Mouse (Mus musculus) liver, embryonic 14.5 days (tissue): Measurements from ENCODE around the gene Agpat4.

ENCODE experiments used
- CTCF ChIP-seq: IDR thresholded peaks from 2 replicates; pipeline ENCODE4 v1.5.1; 2016; ENCODE audit warnings: antibody characterized with exemption, low read depth, control low read depth
- EP300 ChIP-seq: IDR thresholded peaks from 2 replicates; pipeline ENCODE4 v1.6.1; 2016; ENCODE audit warnings: antibody characterized with exemption, low read depth

DNA sequence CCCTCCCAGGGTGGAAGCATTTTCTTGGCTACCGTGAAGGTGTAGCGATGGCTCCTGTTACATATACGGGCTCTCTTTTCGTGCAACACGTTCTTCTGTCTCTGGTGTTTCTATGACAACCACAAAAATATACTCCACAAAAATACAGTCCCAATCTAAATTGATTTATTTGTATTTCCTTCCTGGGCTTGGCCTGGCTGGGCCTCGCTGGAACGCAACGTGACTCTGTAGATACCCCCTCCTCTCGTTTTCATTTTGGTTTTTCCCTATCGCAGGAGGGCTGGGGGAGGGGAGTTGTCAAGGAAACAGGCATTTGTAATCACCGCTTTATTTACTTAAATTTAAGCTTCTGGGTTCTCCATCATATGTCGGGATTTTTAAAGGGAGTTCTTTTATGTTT lies 1.2 kb downstream of the Agpat4 start:
- TF ChIP-seq CTCF, result no peak
- TF ChIP-seq EP300, result no peak
